Mouse (Mus musculus) midbrain, embryonic 14.5 days (tissue): Measurements from ENCODE around the gene Hoxb3. TPM values are rescaled to one million over a fixed set of nuclear protein-coding genes. Genes with fewer than 3 reads are reported as not detected.

Source experiments
- ATAC-seq: fragments of 200-750 bp; cut with Nextera tagmentation; 2 replicates; pipeline ENCODE4 v1.8.0; 2017; ENCODE audit warnings: moderate number of reproducible peaks, moderate library complexity; ENCODE audit not compliant: low FRiP score, low TSS enrichment
- DNase-seq: peaks from one replicate; pipeline ENCODE4 v3.0.0-alpha.2; 2015
- H3K27ac ChIP-seq: fragments of 300-500 bp; sonication (generic); replicated peaks from 2 replicates; pipeline ENCODE4 v1.5.1; 2014; ENCODE audit warnings: mild to moderate bottlenecking, low read depth, low read length, moderate library complexity
- H3K27me3 ChIP-seq: fragments of 300-500 bp; sonication (generic); 2 replicates; pipeline ENCODE4 v1.6.1; 2014; ENCODE audit warnings: low read length, control low read depth, mixed read lengths; ENCODE audit not compliant: control insufficient read depth, insufficient read depth
- H3K36me3 ChIP-seq: fragments of 300-500 bp; sonication (generic); 2 replicates; pipeline ENCODE4 v1.6.1; 2014; ENCODE audit warnings: low read length, control low read depth; ENCODE audit not compliant: control insufficient read depth, insufficient read depth
- H3K4me1 ChIP-seq: fragments of 300-500 bp; sonication (generic); 2 replicates; pipeline ENCODE4 v1.6.1; 2014; ENCODE audit warnings: mild to moderate bottlenecking, antibody characterized with exemption, low read length, control low read depth; ENCODE audit not compliant: control insufficient read depth, insufficient read depth
- H3K4me2 ChIP-seq: fragments of 300-500 bp; sonication (generic); 2 replicates; pipeline ENCODE4 v1.6.1; 2014; ENCODE audit warnings: mild to moderate bottlenecking, low read length, moderate library complexity
- H3K4me3 ChIP-seq: fragments of 300-500 bp; sonication (generic); replicated peaks from 2 replicates; pipeline ENCODE4 v1.5.1; 2014; ENCODE audit warnings: low read depth, low read length
- H3K9ac ChIP-seq: fragments of 300-500 bp; sonication (generic); replicated peaks from 2 replicates; pipeline ENCODE4 v1.6.1; 2014; ENCODE audit warnings: mild to moderate bottlenecking, low read length, moderate library complexity
- H3K9me3 ChIP-seq: fragments of 300-500 bp; sonication (generic); 2 replicates; pipeline ENCODE4 v1.6.1; 2016; ENCODE audit warnings: low read length, control low read depth, mixed read lengths; ENCODE audit not compliant: control insufficient read depth
- WGBS: fragments of 180-500 bp; shearing (Covaris S2); extraction: QIAGEN DNeasy Blood & Tissue Kit; methylation state at CpG from one replicate; pipeline ENCODE4 v1.1.7; 2014; 5-methylcytosine and 5-hydroxymethylcytosine counted together
- polyA plus RNA-seq: library from polyadenylated mRNA; unstranded; fragments of >200 nt; fragmentation: Nextera tagmentation; extraction: Ambion mirVana; gene quantifications from 2 replicates; pipeline ENCODE4 v1.2.1, GENCODE M21; 2014

Hoxb3 gene
- polyA plus RNA-seq, 1 experiment from 2014 or later = not detected

GRCm38 (mm10) chr11:96287411-96287810 is 35.7 kb upstream of the Hoxb3 start:
- H3K27me3 ChIP-seq = peaks cover 97% of the 10 kb centered on the region
- no peak overlapping the region for H3K4me2 ChIP-seq
- ATAC-seq (no peak), DNase-seq (no peak)
- no peaks in the 10 kb centered on the region for H3K9me3 ChIP-seq
- no peaks in the 10 kb centered on the region for H3K36me3 ChIP-seq
- no peak overlapping the region for H3K9ac ChIP-seq
- 0 out of 2 replicates have a peak, but pooled peaks cover 2% of the 10 kb centered on the region for H3K4me1 ChIP-seq
- WGBS = under 1% methylated on average over 9 of the region's 9 CpGs
- H3K4me3 ChIP-seq = no peak overlapping the region
- no peak overlapping the region for H3K27ac ChIP-seq

DNA sequence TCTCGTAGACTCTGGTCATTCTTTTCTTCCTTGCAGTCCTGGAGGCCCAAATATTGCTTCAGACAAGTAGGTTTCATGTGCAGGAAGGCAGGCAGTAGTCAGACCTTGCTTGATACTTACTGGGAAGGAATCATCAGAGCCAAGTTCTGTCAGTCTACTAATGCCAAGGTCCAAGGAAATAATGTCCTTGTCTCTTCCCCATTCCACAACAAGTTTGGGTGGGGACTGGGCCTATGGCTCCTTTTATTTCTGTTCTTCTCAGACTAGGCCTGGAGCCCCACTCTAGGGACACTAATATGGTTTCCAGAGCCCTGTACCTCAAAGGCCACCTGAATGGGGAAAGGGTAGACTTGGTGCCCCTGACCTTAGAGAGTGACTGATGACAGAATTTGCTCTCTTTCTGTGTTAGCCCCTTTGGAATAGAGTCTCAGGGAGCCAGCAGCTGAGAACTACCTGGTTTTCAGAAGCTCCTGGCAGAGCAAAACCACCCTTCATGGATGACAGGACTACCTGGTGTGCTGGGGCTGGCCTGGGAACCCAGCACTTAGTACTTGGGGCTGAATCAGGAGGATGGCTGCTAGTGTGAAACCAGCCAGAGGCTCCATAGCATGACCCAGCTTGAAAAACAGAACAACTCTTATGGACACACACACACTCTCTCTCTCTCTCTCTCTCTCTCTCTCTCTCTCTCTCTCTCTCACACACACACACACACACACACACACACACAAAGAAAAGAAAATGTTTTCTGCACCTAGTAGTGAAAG is 34.5 kb upstream of the Hoxb3 start:
- H3K4me3 ChIP-seq = no peak overlapping the region
- peaks cover 97% of the 10 kb centered on the region for H3K27me3 ChIP-seq
- no peak for DNase-seq
- no peaks in the 10 kb centered on the region for H3K36me3 ChIP-seq
- no peak overlapping the region for H3K9ac ChIP-seq
- H3K4me2 ChIP-seq = no peak overlapping the region
- WGBS = 14% methylated on average over 1 of the region's 1 CpGs
- no peak overlapping the region for H3K27ac ChIP-seq
- no peak for ATAC-seq
- no peaks in the 10 kb centered on the region for H3K9me3 ChIP-seq
- 0 out of 2 replicates have a peak, but pooled peaks cover 2% of the 10 kb centered on the region for H3K4me1 ChIP-seq

DNA sequence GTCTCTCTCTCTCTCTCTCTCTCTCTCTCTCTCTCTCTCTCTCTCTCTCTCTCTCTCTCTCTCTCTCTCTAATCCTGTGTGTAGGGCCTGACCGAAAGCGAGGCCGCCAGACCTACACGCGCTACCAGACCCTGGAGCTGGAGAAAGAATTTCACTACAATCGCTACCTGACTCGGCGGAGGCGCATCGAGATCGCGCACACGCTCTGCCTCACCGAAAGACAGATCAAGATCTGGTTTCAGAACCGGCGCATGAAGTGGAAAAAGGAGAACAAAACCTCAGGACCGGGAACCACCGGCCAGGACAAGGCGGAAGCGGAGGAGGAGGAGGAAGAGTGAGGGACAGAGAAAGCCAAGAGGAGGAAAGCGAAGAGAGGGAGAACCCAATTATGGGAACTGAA is 33.8 kb upstream of the Hoxb3 start:
- 1% methylated on average over 21 of the region's 21 CpGs for WGBS

DNA sequence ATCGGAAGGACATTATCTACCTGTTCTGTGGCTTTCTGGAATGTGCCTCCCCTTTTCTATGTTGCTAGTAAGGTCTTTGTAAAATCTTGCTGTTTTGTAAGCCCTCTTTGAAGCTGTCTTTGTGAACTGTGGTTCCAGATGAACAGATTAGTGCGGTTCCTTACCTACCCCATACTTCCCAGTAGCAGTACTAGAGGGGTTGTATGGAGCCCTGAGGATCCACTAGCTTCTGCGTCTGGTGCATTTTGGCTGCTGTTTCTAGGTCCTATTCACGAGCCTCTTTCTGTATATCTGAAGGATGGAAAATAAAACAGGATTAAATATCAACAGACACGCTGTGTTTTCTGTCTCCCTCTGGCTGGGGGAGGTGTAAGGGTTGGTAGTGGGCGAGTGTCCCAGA is 33.3 kb upstream of the Hoxb3 start:
- H3K9ac ChIP-seq = no peak overlapping the region
- no peaks in the 10 kb centered on the region for H3K4me1 ChIP-seq
- no peaks in the 10 kb centered on the region for H3K9me3 ChIP-seq
- H3K4me3 ChIP-seq = no peak overlapping the region
- no peak overlapping the region for H3K4me2 ChIP-seq
- ATAC-seq = no peak
- WGBS = 6% methylated on average over 6 of the region's 6 CpGs
- no peak overlapping the region for H3K27ac ChIP-seq
- DNase-seq = no peak
- H3K27me3 ChIP-seq = peaks cover 97% of the 10 kb centered on the region
- H3K36me3 ChIP-seq = no peaks in the 10 kb centered on the region

More for the DNA sequence above, 33.8 kb upstream of the Hoxb3 start:
- DNase-seq = no peak
- no peak overlapping the region for H3K9ac ChIP-seq
- no peaks in the 10 kb centered on the region for H3K9me3 ChIP-seq
- no peak overlapping the region for H3K27ac ChIP-seq
- H3K27me3 ChIP-seq = peaks cover 97% of the 10 kb centered on the region
- no peaks in the 10 kb centered on the region for H3K36me3 ChIP-seq
- no peak for ATAC-seq
- 0 out of 2 replicates have a peak, but pooled peaks cover 2% of the 10 kb centered on the region for H3K4me1 ChIP-seq
- no peak overlapping the region for H3K4me3 ChIP-seq
- no peak overlapping the region for H3K4me2 ChIP-seq

DNA sequence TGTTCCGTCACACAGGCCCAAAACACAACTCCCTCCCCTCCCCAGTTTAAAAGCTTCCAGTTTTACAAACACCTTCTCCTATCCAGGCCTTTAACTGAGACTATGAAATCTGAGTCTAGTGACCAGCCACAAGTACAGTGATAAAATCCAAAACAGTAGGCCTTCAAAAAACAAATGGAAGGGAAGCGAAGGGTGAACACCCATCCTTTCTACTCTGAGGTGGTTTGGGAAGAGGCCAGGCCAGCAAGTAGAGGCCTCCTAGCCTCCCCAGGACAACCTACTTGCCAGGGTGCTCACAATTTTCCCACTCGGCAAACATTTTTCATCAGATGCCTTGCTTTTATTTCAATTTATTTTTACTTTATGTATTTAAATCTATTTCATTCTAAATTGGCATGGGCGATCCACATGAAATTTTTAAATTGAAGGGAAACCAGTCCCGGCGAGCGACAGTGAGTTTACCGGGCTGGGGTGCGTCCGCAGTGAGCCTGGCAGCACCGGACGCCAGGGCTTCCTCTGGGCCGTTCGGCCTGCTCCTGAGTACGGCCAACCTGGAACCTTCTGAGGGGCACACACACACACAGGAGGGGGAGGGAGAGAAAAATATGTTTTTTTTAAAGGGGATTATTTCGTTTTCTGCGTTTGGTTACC is 32.3 kb upstream of the Hoxb3 start:
- H3K4me2 ChIP-seq = no peak overlapping the region
- H3K27ac ChIP-seq = no peak overlapping the region
- H3K36me3 ChIP-seq = no peaks in the 10 kb centered on the region
- H3K4me1 ChIP-seq = no peaks in the 10 kb centered on the region
- H3K9me3 ChIP-seq = no peaks in the 10 kb centered on the region
- H3K4me3 ChIP-seq = no peak overlapping the region
- no peak overlapping the region for H3K9ac ChIP-seq
- no peak for DNase-seq
- 3% methylated on average over 17 of the region's 17 CpGs for WGBS
- peaks cover 97% of the 10 kb centered on the region for H3K27me3 ChIP-seq
- ATAC-seq = no peak

- 1% methylated on average over 22 of the region's 22 CpGs for WGBS
- peaks cover 97% of the 10 kb centered on the region for H3K27me3 ChIP-seq
- H3K9me3 ChIP-seq = no peaks in the 10 kb centered on the region
- no peak within 1 kb of the TSS for H3K27ac ChIP-seq
- ATAC-seq (no peak), DNase-seq (no peak)
- no peak within 1 kb of the TSS for H3K4me3 ChIP-seq
- H3K9ac ChIP-seq = no peak within 1 kb of the TSS
- no peaks in the 10 kb centered on the region for H3K36me3 ChIP-seq
- no peaks in the 10 kb centered on the region for H3K4me1 ChIP-seq
- H3K4me2 ChIP-seq = no peak within 1 kb of the TSS
Measured at GRCm38 (mm10) chr11:96291681-96292564, 31.2 kb upstream of the Hoxb3 start, which contains the start of gene Hoxb6. Gene Hoxb6, plus strand, starts transcription at chr11:96292476.

- Histone ChIP-seq H3K27me3 (peaks cover 97% of the 10 kb centered on the region), H3K4me1 (no peaks in the 10 kb centered on the region), H3K4me3 (no peak overlapping the region), H3K9ac (no peak overlapping the region), H3K36me3 (no peaks in the 10 kb centered on the region), H3K27ac (no peak overlapping the region), H3K4me2 (no peak overlapping the region), H3K9me3 (no peaks in the 10 kb centered on the region)
- WGBS = under 1% methylated on average over 12 of the region's 12 CpGs
- no peak for ATAC-seq
- no peak for DNase-seq
Measured at GRCm38 (mm10) chr11:96292565-96293301, 30.4 kb upstream of the Hoxb3 start.

DNA sequence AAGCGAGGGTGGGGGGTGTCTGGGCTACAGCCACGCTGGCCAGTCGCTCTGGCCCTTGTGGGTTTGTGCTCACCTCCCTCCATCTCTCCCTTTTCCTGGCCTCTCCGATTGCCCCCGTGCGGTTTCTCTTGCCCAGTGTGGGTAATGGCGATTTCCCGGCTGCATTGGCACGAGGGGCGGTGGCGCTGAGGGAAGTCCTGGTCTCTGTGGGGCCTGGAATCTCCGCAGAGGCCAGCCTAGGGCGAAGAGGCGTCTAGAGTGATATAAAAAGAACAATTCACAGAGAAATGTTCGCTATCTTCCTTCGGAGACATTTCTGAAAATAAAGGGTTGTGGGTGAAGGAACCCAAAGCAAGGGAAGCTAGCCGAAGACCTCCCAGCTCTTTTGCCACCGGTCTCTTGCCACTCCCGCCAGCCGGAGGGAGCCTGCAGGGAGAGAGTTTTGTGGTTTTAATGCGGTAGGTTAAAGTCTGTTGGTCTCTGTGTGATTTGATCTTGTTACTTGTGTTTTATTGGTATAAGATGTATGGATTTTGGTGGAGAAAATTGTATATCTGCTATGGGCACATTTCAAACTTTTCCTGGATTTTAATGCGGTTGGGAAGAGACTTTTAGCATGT is 29.7 kb upstream of the Hoxb3 start:
- no peak overlapping the region for H3K9ac ChIP-seq
- H3K9me3 ChIP-seq = no peaks in the 10 kb centered on the region
- no peak overlapping the region for H3K4me2 ChIP-seq
- H3K4me1 ChIP-seq = no peaks in the 10 kb centered on the region
- no peak overlapping the region for H3K4me3 ChIP-seq
- no peak overlapping the region for H3K27ac ChIP-seq
- DNase-seq (no peak), ATAC-seq (no peak)
- peaks cover 97% of the 10 kb centered on the region for H3K27me3 ChIP-seq
- no peaks in the 10 kb centered on the region for H3K36me3 ChIP-seq
- WGBS = 1% methylated on average over 22 of the region's 22 CpGs
